Mouse (Mus musculus) kidney, adult 2 months (tissue): ENCODE data around the gene Csf2rb.
"Not testable (repeated sequence)": the region's sequence is repeated elsewhere in the genome, so short reads cannot be mapped to it uniquely, and the experiment has no call there.

Source experiments
- CTCF ChIP-seq: fragments of 200-500 bp; conservative IDR thresholded peaks from 2 replicates; pipeline ENCODE4 v1.5.1; 2011; ENCODE audit warnings: low read depth, mild to moderate bottlenecking, control low read depth, low read length, moderate library complexity, mixed read lengths; ENCODE audit not compliant: insufficient read depth, insufficient read length
- POLR2A ChIP-seq: fragments of 200-500 bp; IDR thresholded peaks from one replicate; pipeline ENCODE4 v1.6.1; 2011; ENCODE audit warnings: low read depth, low read length, control low read depth

- not testable (repeated sequence) for TF ChIP-seq CTCF, POLR2A
These were observed 32.3 kb upstream of the Csf2rb start for GRCm38 (mm10) chr15:78293228-78293627.
